Mouse (Mus musculus): ENCODE measurements around the gene Tars2. TPM values are rescaled to one million over a fixed set of nuclear protein-coding genes. Genes with fewer than 3 reads are reported as not detected.
A peak's percentile ranks its signal among the peaks of the same experiment; 100 is the strongest.

The Tars2 gene
- total RNA-seq, 2 experiments from 2014 or later = 37.1 to 39.4 TPM

DNA sequence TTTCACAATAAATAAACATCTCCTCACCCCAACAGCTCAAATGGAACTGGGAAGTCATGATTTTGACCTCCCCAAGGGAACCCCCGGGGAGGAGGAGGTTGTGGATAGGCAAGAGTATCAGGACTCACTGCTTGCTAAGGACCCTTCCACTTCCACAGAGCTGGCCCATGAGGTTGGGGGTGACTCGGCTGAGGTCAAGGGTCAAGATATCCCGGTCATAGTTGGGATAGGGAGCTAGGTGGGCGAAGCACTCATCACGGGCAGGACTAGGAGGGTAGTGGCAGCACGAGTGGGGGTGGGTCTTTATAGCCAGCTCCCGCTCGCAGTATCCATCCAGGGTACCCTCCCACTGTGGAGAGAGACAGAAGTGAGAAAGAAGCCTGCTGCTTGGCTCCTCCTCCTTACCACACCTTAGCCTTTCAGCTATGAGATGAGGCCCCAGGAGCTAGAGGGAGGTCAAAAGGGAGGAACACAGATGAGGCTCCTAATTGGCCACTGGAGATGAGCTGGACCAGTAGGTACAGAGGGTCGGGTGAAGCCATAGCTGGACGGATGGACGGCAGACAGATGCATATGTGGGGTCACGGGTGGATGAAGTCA is 24.8 kb downstream of the Tars2 start:
- no peak for DNase-seq (ENCODE audit: low spot score in 2 of 2)

DNA sequence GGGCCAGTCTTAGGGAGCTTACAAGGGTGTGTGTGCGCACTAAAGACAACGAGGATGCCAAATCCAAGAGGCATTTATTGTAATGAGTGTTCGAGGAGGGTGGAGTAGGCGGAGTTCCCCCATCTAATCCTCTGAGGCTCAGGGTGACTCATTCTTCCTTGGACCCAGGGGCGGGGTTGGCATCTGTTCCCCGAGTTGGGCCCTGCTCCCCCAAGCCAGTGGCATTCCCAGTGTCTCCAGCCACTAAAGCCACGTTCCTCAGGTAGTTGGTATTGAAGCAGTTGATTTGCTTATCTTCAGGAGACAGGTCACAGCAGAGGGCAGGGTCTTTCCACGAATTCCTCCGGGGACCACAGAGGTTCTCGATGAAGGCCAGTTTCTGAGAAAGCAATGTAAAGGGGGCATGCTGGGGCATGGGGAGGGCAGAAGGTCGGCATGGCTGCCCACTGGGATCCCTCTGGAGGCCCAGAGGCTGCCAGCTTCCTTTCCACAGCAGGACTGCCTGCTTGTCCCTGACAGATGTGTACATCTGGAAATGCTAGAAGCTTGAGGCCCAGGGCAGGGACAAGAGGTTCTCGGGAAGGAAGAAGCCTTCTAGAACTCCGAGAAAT is 25.8 kb downstream of the Tars2 start:
- DNase-seq (ENCODE audit: low spot score in 2 of 2) = no peak

- DNase-seq (ENCODE audit: low spot score in 2 of 2) = no peak
Observed at GRCm38 (mm10) chr3:95732744-95733521, 27.1 kb downstream of the Tars2 start.

DNA sequence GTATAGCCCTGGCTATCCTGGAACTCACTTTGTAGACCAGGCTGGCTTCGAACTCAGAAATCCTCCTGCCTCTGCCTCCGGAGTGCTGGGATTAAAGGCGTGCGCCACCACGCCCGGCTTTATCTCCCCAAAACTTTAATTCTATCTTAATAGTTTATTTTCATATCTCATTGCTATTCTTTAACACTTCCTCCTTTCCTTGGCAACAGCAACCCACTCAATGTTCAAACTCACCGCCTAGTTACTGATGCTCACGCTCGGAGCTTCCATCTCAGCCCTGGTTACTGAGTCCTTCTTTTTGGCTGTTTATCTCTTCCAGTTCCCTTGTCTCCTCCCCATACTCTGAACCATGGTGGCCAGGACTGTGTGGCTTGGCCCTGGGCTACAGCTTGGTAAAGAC is 27.7 kb downstream of the Tars2 start:
- DNase-seq (ENCODE audit: low spot score in 2 of 2) = no peak

- DNase-seq (ENCODE audit: low spot score in 2 of 2) = no peak
Observed at GRCm38 (mm10) chr3:95731802-95732201, 28.2 kb downstream of the Tars2 start.

DNA sequence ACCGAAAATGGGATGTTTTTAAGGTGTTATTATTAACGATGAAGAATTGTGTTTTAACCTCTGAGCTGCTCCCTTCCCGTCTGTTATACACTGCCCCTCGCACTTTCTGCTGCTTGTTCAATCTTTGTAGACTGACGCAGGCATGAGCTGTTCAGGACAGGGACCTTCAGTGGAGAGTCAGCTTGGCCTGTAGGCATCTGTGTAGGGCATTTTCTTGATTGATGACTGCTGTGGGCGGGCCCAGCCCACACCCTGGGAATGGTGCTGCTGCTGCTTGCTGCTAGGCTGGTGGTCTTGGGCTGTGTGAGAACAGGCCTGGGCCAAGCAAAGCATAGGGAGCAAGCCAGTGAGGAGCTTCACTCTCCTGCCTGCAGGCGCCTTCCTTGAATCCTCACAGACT is 29.6 kb downstream of the Tars2 start:
- DNase-seq (ENCODE audit: low spot score in 2 of 2) = no peak

DNA sequence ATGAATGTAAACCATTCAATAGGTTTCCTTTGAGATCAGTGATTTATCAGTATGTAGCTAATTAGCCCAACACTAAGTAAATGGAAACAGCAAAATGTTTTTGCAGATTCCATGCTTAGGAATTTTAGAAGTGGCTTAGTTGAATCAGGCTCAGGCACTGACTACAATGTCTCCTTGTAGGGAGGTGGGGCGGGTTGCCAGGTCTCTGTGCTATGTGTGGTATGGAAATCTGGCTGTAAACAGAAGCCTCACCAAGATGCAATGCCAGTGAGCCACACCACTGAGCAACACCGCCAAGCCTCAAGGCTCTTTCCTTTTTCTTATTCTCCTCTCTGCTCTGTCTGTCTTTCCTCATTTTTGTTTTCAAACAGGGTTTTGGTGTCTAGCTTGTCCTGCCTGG is 31.1 kb downstream of the Tars2 start:
- DNase-seq (ENCODE audit: low spot score in 2 of 2) = no peak

GRCm38 (mm10) chr3:95726696-95727358 is 33.2 kb downstream of the Tars2 start:
- no peak for DNase-seq (ENCODE audit: low spot score in 2 of 2)

DNA sequence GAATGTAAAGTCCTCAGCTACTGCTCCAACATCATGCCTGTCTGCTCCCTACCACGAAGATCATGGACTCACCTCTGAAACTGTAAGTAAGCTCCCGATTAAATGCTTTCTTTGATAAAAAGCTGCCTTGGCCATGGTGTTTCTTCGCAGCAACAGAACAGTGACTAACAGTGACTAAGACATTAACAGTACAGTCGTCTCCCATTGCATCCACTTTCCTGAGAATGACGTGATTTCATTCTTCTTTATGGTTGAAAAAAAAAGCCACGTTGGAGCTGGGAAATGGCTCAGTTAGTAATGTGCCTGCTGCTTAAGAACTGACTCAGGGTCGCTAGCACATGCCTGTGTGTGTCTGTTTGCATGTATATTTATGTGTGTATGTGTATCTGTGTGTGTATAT is 34.1 kb downstream of the Tars2 start:
- DNase-seq (ENCODE audit: low spot score in 2 of 2) = no peak

DNA sequence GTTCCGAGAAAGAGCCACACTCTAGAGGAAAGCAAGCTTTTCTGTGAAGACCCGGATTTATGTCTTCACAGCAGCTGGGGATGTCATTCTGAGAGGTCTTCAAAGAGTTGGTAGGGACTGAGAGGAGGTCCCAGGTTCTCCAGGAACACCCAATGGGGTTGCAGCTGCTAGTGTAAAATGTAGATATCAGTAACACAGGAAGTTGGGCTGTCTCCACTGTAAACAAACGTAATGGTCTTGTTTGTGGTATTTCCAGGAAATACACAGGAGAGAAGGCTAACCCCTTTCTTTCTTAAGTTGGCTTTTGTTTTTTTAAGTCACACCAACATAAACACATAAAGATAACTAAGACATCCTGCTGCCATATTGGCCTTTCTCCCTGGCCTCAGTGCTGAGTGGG is 37.6 kb downstream of the Tars2 start:
- no peak for DNase-seq (ENCODE audit: low spot score in 2 of 2)

DNA sequence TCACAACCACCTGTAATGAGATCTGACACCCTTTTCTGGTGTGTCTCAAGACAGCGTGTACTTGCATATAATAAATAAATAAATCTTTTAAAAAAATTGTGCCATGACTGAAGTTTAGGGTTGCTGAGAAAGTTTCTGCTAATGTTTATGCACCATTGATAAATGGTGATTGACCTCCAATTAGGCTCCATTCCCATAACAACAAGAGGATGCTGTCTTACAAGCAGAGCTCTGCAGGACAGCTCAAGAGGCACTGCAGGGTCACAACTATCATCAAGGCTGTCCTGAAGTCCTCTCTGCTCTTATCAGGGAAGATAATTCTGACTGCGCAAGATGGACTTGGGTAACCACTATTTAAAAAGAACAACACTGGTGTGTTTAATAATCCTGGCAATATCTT is 41.9 kb downstream of the Tars2 start:
- DNase-seq (ENCODE audit: low spot score in 2 of 2) = no peak

DNA sequence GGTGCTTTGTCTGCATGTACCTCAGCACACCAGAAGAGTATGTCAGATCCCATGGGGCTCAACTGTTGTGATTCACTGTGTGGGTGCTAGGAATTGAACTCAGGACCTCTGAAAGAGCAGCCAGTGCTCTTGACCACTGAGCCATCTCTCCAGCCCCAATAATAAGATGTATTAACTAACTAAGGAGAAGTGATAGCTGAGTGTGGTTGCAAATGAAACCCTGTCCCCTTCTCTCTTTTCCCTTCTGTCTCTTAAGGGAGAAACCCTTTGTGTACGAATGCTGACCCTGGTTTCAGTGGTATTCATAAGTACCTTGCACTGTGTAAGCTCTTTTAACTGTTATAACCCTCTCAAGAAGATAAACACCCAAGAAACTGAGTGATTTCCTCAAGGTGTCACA is 43.9 kb downstream of the Tars2 start:
- no peak for DNase-seq (ENCODE audit: low spot score in 2 of 2)

GRCm38 (mm10) chr3:95709967-95710366 is 50.0 kb downstream of the Tars2 start:
- no peak for DNase-seq (ENCODE audit: low spot score in 2 of 2)

- DNase-seq (ENCODE audit: low spot score in 2 of 2) = no peak
Observed at GRCm38 (mm10) chr3:95709044-95709443, 51.0 kb downstream of the Tars2 start.

DNA sequence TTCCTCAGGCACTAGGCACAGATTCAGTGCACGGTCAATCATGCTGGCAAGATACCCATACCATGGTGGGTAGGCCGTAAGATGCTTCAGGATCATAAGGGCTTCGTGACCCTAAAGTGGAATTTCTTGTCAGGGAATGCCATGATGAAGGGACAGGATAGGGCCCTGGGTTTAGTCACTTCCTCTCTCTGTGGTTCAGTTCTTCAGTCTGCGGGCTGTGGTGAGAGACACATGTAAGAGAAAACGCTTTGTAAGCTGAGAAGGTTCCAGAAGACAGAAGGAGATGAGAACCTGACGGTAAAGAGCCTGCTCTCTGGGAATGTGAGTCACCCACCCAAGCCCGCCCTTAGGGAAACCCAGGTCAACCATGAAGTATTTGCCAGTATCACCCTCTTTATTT is 52.5 kb downstream of the Tars2 start:
- no peak for DNase-seq (ENCODE audit: low spot score in 2 of 2)

GRCm38 (mm10) chr3:95706273-95706672 is 53.7 kb downstream of the Tars2 start:
- no peak for DNase-seq (ENCODE audit: low spot score in 2 of 2)

DNA sequence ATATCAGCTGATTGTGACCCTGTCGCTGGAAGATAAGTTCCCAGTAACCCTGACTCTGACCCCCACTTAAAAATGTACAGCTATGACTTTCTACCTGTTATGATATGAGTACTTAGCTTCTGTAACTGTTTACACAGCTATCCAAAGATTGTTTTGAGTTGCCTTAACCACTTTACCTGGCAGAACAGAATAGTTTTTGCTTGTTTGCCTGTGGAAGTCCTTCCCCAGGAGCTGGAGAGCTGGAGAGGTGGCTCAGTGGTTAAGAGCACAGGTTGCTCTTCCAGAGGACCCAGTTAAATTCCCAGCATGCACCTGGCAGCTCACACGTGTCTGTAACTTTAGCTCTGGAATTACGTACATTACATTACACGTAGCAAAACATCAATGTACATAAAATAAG is 55.4 kb downstream of the Tars2 start:
- no peak for DNase-seq (ENCODE audit: low spot score in 2 of 2)

GRCm38 (mm10) chr3:95703276-95703675 is 56.7 kb downstream of the Tars2 start:
- no peak for DNase-seq (ENCODE audit: low spot score in 2 of 2)

DNA sequence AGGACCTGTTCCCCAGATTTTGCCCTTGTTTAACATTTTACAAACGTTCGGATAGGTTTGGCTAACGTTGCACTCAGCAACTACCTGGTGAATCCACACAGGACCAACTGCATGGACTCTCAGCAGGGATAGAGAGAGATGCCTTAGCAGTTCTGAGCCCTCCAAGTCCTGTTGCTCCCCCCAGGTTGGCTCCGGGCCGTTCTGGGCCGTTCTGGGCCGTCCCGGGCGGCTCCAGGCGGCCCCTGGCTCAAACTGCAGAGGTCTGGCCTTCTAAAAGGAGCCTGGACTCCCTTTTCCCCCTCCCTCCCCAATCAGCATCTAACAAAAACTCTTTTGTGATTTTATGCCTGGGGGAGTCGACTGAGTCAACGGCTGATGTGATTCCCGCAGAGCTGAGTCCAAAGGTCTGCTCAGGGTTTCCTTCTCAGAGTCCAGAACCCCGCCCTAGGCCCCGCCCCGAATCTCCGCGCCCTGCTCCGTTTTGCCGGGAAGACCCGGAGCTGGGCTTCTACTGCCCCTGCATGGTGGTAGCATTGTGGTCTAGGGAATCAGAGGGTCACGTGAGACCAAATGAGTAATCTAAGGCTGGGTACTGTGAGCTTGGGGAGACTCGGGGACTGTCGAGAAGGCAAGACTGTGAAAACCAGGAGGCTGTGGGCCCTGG is 58.0 kb downstream of the Tars2 start:
- peak; percentile 36 to 41 for DNase-seq (ENCODE audit: low spot score in 2 of 2)

DNA sequence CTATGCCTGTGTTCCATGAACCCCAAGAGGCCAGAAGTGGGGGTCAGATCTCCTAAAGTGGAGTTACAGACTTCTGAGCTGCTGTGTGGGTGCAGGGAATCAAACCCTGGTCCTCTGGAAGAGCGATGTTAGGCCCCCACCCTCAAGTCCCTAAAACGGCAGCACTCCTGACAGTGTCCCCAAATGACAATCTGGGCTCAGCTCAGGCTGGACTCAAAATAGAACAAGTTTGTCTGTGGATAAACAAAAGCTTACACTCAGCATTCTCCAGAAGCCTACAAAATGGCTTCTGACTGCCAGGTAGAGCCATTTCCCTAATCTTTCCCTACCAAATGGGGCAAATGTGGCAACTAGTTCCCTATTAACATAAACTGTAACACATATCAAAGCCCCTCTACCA is 58.9 kb downstream of the Tars2 start:
- no peak for DNase-seq (ENCODE audit: low spot score in 2 of 2)

DNA sequence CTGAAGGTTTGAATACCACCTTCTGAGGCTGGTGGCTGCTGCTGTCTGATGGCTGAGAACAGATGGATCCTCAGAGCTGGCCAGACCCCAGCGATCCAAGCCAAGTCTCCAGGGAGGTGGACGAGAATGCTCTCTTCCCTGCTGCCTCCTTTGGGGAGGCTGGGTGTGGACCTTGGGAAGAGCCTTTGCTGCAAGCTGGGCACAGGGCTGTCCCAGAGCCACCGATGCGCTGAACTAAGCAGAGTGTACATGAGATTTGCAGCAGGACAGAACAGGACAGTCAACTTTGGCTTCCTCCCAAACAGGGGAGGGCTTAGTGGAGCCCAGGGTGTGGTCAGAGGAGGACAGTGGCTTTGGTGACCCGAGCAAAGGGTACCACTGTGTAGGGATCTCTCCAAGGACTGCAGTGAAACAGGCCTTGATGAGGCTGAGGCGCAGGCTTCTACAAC is 59.7 kb downstream of the Tars2 start:
- DNase-seq (ENCODE audit: low spot score in 2 of 2) = no peak

Measured in left cerebral cortex, adult 18-20 months (tissue).